Mouse (Mus musculus) cerebellum, adult 11 months (tissue): ENCODE measurements around the gene Gm20594.

Experiments
- DNase-seq: peaks from one replicate; pipeline ENCODE4 v3.0.0; 2022

The Gm20594 gene

GRCm38 (mm10) chr6:79817616-79818015, at the start of gene Gm20594:
Gene Gm20594 (plus strand): TSS chr6:79817916.
- no peak for DNase-seq

DNA sequence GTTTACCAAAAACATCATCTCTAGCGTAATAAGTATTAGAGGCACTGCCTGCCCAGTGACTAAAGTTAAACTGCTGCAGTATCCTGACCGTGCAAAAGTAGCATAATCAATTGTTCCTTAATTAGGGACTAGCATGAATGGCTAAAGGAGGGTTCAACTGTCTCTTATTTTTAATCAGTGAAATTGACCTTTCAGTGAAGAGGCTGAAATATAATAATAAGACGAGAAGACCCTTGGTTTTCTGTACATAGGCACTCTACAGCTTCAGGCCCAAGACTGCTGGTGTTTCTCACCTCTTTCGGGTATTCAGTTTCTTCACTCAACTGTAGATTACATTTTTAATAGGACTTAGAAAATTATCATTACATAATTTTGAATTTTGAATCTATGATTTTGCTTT, 398 bp downstream of the Gm20594 start:
- DNase-seq, result no peak

DNA sequence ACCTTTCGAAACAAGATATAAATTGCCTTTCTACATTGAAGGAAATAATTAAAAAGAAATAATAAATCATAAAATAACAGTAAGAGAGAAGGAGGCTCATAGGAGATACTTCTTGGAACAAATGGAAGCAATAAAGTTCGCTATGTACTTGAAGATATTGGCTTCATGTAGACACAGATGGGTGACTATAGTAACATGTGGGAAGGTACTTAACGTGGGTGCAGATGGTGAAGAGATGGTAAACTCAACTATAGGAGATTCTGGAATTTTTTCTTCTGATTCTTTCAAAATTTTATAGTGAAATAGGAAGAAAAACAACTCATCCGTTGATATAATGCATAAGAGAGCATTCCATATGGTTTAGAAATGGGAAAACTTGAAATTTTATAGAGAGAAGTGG, 16.1 kb downstream of the Gm20594 start:
- DNase-seq, result no peak

GRCm38 (mm10) chr6:79846829-79847228, 29.1 kb downstream of the Gm20594 start:
- DNase-seq, result no peak
